Mouse (Mus musculus) ES-Bruce4 (cell line): ENCODE data around the gene Gm28043. TPM values are rescaled to one million over a fixed set of nuclear protein-coding genes. Genes with fewer than 3 reads are reported as not detected.
"Not testable (repeated sequence)": the region's sequence is repeated elsewhere in the genome, so short reads cannot be mapped to it uniquely, and the experiment has no call there.

Experiments used
- H3K27ac ChIP-seq: 2 replicates; pipeline ENCODE4 v1.5.1; 2012; ENCODE audit warnings: low read length, inconsistent platforms; ENCODE audit not compliant: insufficient read depth
- H3K27me3 ChIP-seq: 2 replicates; pipeline ENCODE4 v1.6.1; 2012; ENCODE audit warnings: mild to moderate bottlenecking, low read length, inconsistent platforms; ENCODE audit not compliant: control insufficient read depth, poor library complexity, insufficient read depth, severe bottlenecking
- H3K36me3 ChIP-seq: 2 replicates; pipeline ENCODE4 v1.6.1; 2012; ENCODE audit warnings: inconsistent platforms, mild to moderate bottlenecking, low read length, moderate library complexity; ENCODE audit not compliant: control insufficient read depth, poor library complexity, insufficient read depth, severe bottlenecking
- H3K4me1 ChIP-seq: one replicate; pipeline ENCODE4 v1.8.1; 2011; ENCODE audit warnings: low read length; ENCODE audit not compliant: control insufficient read depth, insufficient read depth
- H3K4me3 ChIP-seq: 2 replicates; pipeline ENCODE4 v1.5.1; 2011; ENCODE audit warnings: low read depth, mild to moderate bottlenecking, low read length
- H3K9ac ChIP-seq: 2 replicates; pipeline ENCODE4 v1.6.1; 2012; ENCODE audit warnings: low read depth, mild to moderate bottlenecking, inconsistent platforms; ENCODE audit not compliant: poor library complexity, severe bottlenecking
- H3K9me3 ChIP-seq: replicated peaks from 2 replicates; pipeline ENCODE4 v1.6.1; 2012; ENCODE audit warnings: mild to moderate bottlenecking, low read length, inconsistent platforms; ENCODE audit not compliant: control insufficient read depth, poor library complexity, insufficient read depth, severe bottlenecking
- CTCF ChIP-seq: IDR thresholded peaks from one replicate; pipeline ENCODE4 v1.8.1; 2011; ENCODE audit warnings: low read depth, low read length
- EP300 ChIP-seq: IDR thresholded peaks from 2 replicates; pipeline ENCODE4 v1.6.1; 2011; ENCODE audit warnings: low read depth, low read length; ENCODE audit not compliant: insufficient read depth
- POLR2A ChIP-seq: IDR thresholded peaks from one replicate; pipeline ENCODE4 v1.8.1; 2011; ENCODE audit warnings: low read length; ENCODE audit not compliant: insufficient read depth
- polyA plus RNA-seq: library from polyadenylated mRNA; stranded (reverse); fragments of >200 nt; gene quantifications from 2 replicates; pipeline ENCODE4 v1.2.4, GENCODE M21; 2011; ENCODE audit warnings: low read depth; ENCODE audit not compliant: missing spikeins, insufficient read depth, insufficient read length

The Gm28043 gene
- polyA plus RNA-seq, 1 experiment = 4.8 TPM

DNA sequence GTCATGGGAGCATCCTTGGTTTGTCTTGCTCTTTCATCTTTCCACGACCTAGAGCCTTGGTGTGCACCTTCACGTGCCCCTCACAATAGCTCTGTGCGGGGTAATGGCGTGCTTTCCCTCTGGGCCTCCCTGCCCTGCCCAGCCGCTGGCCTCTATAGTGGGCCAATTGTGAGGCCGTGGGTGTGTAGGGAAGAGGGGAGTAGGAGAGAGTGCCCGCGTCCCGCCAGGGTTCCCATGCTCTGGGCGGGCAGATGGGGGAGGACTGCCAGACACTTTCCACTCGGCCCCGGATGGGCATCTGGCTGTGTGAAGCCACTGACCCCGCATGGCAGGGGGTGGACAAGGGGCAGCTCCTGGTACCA is 17.9 kb upstream of the Gm28043 start:
- TF ChIP-seq EP300 (no peak), POLR2A (no peak), CTCF (no peak)
- no peak overlapping the region for H3K27ac ChIP-seq
- H3K9me3 ChIP-seq = no peaks in the 10 kb centered on the region
- no peaks in the 10 kb centered on the region for H3K27me3 ChIP-seq
- no peaks in the 10 kb centered on the region for H3K4me1 ChIP-seq
- no peaks in the 10 kb centered on the region for H3K36me3 ChIP-seq
- no peak overlapping the region for H3K4me3 ChIP-seq
- H3K9ac ChIP-seq = no peak overlapping the region

GRCm38 (mm10) chr17:29599051-29599450 is 15.6 kb upstream of the Gm28043 start:
- Histone ChIP-seq H3K27ac (no peak overlapping the region), H3K4me1 (no peaks in the 10 kb centered on the region), H3K36me3 (no peaks in the 10 kb centered on the region), H3K9me3 (no peaks in the 10 kb centered on the region), H3K27me3 (no peaks in the 10 kb centered on the region), H3K9ac (no peak overlapping the region), H3K4me3 (no peak overlapping the region)
- TF ChIP-seq POLR2A (no peak), CTCF (no peak), EP300 (no peak)

- no peaks in the 10 kb centered on the region for H3K4me1 ChIP-seq
- no peaks in the 10 kb centered on the region for H3K27me3 ChIP-seq
- TF ChIP-seq EP300 (no peak), CTCF (no peak), POLR2A (no peak)
- H3K36me3 ChIP-seq = no peaks in the 10 kb centered on the region
- no peak overlapping the region for H3K27ac ChIP-seq
- no peak overlapping the region for H3K4me3 ChIP-seq
- H3K9me3 ChIP-seq = no peaks in the 10 kb centered on the region
- no peak overlapping the region for H3K9ac ChIP-seq
These were observed 15.1 kb upstream of the Gm28043 start for GRCm38 (mm10) chr17:29599537-29599936.

- Histone ChIP-seq H3K4me1 (peaks cover 4% of the 10 kb centered on the region), H3K9me3 (no peaks in the 10 kb centered on the region), H3K27ac (no peak overlapping the region), H3K36me3 (no peaks in the 10 kb centered on the region), H3K9ac (no peak overlapping the region), H3K27me3 (no peaks in the 10 kb centered on the region), H3K4me3 (no peak overlapping the region)
- no peak for TF ChIP-seq POLR2A
- no peak for TF ChIP-seq EP300
- TF ChIP-seq CTCF = no peak
These were observed 13.3 kb upstream of the Gm28043 start for GRCm38 (mm10) chr17:29601391-29601790.

DNA sequence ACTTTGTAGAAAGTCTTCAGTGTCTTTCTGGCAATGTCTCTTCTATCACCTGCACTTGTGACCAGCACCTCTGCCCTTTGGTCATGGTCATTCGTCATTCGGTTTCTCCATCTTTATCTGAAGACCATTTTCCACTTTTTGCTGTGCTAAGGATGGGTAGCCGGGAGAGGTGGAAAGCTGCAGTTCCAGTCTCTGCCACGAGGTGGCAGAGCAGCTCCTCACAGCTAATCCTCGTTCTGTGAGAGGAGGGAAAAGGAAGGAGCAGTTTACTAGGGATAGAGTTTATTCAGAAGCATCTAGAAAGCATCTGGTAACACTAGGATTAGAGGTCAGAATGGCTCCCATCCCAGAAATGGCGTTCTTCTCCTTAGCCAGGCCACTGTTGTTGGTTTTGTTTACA is 11.4 kb upstream of the Gm28043 start:
- peak; percentile 93 for TF ChIP-seq CTCF
- no peak for TF ChIP-seq EP300
- no peak for TF ChIP-seq POLR2A
- H3K9ac ChIP-seq = no peak overlapping the region
- no peaks in the 10 kb centered on the region for H3K36me3 ChIP-seq

DNA sequence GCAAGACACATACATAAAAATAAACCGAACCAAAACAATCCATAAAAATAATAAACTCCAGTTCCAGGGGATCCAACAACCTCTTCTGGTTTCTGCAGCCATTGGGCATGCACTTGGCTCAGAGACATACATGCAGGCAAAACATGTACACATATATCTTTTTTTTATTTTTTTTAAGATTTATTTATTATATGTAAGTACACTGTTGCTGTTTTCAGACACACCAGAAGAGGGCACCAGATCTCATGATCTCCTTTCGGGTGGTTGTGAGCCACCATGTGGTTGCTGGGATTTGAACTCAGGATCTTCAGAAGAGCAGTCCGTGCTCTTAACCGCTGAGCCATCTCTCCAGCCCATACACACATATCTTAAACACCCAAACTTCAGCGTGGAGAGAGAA is 1.2 kb upstream of the Gm28043 start:
- not testable (repeated sequence) for H3K4me3 ChIP-seq, H3K9ac ChIP-seq, H3K4me1 ChIP-seq, H3K9me3 ChIP-seq, H3K27me3 ChIP-seq, H3K27ac ChIP-seq, H3K36me3 ChIP-seq

More for the DNA sequence above, 11.4 kb upstream of the Gm28043 start:
- no peaks in the 10 kb centered on the region for H3K27me3 ChIP-seq
- no peak overlapping the region for H3K27ac ChIP-seq
- H3K9me3 ChIP-seq = no peaks in the 10 kb centered on the region
- H3K4me3 ChIP-seq = no peak overlapping the region
- peaks cover 7% of the 10 kb centered on the region for H3K4me1 ChIP-seq
